Mouse (Mus musculus) midbrain, embryonic 10.5 days (tissue): Measurements from ENCODE around the gene D930020B18Rik. TPM values are rescaled to one million over a fixed set of nuclear protein-coding genes. Genes with fewer than 3 reads are reported as not detected.

Experiments used
- DNase-seq: peaks from one replicate; pipeline ENCODE4 v3.0.0-alpha.2; 2017; ENCODE audit warnings: low spot score
- H3K27ac ChIP-seq: fragments of 300-500 bp; sonication (generic); replicated peaks from 2 replicates; pipeline ENCODE4 v1.5.1; 2016; ENCODE audit warnings: mild to moderate bottlenecking
- H3K27me3 ChIP-seq: fragments of 300-500 bp; sonication (generic); 2 replicates; pipeline ENCODE4 v1.6.1; 2016; ENCODE audit warnings: low read depth, mild to moderate bottlenecking; ENCODE audit not compliant: poor library complexity, severe bottlenecking
- H3K36me3 ChIP-seq: fragments of 300-500 bp; sonication (generic); 2 replicates; pipeline ENCODE4 v1.6.1; 2016; ENCODE audit warnings: mild to moderate bottlenecking, moderate library complexity
- H3K4me1 ChIP-seq: fragments of 300-500 bp; sonication (generic); 2 replicates; pipeline ENCODE4 v1.6.1; 2016
- H3K4me3 ChIP-seq: fragments of 300-500 bp; sonication (generic); 2 replicates; pipeline ENCODE4 v1.5.1; 2016; ENCODE audit warnings: mild to moderate bottlenecking, moderate library complexity
- H3K9me3 ChIP-seq: fragments of 300-500 bp; sonication (generic); replicated peaks from 2 replicates; pipeline ENCODE4 v1.6.1; 2016; ENCODE audit warnings: mild to moderate bottlenecking
- WGBS: fragments of 180-500 bp; shearing (Covaris S2); methylation state at CpG from one replicate; pipeline ENCODE4 v1.1.7; 2016; 5-methylcytosine and 5-hydroxymethylcytosine counted together
- microRNA-seq: library from miRNA; unstranded; fragments of <30 nt; microRNA quantifications from one replicate; pipeline ENCODE4, GENCODE M21; 2017
- polyA plus RNA-seq: library from polyadenylated mRNA; unstranded; fragments of >200 nt; fragmentation: Nextera tagmentation; extraction: Ambion mirVana; gene quantifications from 2 replicates; pipeline ENCODE4 v1.2.1, GENCODE M21; 2016

D930020B18Rik gene
- polyA plus RNA-seq, 1 experiment from 2014 or later = not detected

DNA sequence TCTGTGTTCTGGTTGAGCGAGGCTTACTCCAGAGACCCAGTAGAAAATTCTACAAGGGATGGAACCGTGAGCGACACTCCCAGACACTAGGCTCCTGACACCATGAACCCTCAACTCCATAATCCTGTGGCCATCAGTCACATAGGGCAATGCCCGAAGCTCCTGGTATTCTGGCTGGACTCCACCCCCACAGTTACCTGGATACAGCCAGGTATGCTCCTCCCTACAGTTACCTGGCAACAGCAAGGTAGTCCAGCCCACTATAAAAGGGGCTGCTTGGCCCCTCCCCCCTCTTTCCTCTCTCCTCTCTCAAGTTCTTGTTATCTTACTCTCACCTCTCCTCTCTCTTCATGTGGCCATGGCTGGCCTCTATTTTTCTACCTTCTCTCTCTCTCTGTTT, 85.8 kb downstream of the D930020B18Rik start:
- no peak overlapping the region for H3K27ac ChIP-seq
- WGBS = 71% methylated on average over 4 of the region's 4 CpGs
- H3K36me3 ChIP-seq = no peaks in the 10 kb centered on the region
- DNase-seq = no peak
- no peaks in the 10 kb centered on the region for H3K4me1 ChIP-seq
- H3K4me3 ChIP-seq = no peak overlapping the region
- H3K27me3 ChIP-seq = no peaks in the 10 kb centered on the region
- H3K9me3 ChIP-seq = peaks cover 4% of the 10 kb centered on the region; the same call in 1 of the 2 replicates

GRCm38 (mm10) chr10:121728226-121728625, 86.8 kb downstream of the D930020B18Rik start:
- no peaks in the 10 kb centered on the region for H3K9me3 ChIP-seq
- H3K4me3 ChIP-seq = no peak overlapping the region
- H3K27ac ChIP-seq = no peak overlapping the region
- H3K4me1 ChIP-seq = no peaks in the 10 kb centered on the region
- no peaks in the 10 kb centered on the region for H3K36me3 ChIP-seq
- 95% methylated on average over 4 of the region's 4 CpGs for WGBS
- no peaks in the 10 kb centered on the region for H3K27me3 ChIP-seq
- DNase-seq = no peak

GRCm38 (mm10) chr10:121731048-121731725, 89.8 kb downstream of the D930020B18Rik start:
- no peaks in the 10 kb centered on the region for H3K9me3 ChIP-seq
- no peak for DNase-seq
- H3K27ac ChIP-seq = no peak overlapping the region
- 93% methylated on average over 8 of the region's 8 CpGs for WGBS
- no peaks in the 10 kb centered on the region for H3K36me3 ChIP-seq
- no peak overlapping the region for H3K4me3 ChIP-seq
- no peaks in the 10 kb centered on the region for H3K27me3 ChIP-seq
- no peaks in the 10 kb centered on the region for H3K4me1 ChIP-seq

DNA sequence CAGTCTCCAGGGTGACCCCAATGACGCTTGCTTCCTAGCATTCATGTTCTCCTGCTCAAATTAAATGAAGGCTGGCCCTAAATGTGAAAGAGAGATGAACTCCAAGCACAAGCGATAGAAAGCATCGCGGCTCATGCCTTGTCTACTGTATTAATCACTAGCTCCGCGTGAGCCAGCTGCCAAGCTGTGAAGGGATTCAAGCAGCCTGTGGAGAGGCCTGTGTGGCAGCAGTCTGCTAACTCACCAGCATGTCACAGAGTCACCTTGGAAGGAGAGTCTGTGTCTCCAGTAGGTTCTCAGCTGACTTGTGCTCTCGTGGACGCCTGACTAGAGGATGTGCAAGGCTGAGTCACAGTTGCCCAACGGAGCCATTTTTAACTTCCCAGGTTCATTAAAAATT, 91.2 kb downstream of the D930020B18Rik start:
- Histone ChIP-seq H3K4me1 (no peaks in the 10 kb centered on the region), H3K4me3 (no peak overlapping the region), H3K9me3 (no peaks in the 10 kb centered on the region), H3K36me3 (no peaks in the 10 kb centered on the region), H3K27me3 (no peaks in the 10 kb centered on the region), H3K27ac (no peak overlapping the region)
- no peak for DNase-seq
- 92% methylated on average over 9 of the region's 9 CpGs for WGBS

GRCm38 (mm10) chr10:121737256-121737655, 95.9 kb downstream of the D930020B18Rik start:
- H3K4me1 ChIP-seq = peaks cover 24% of the 10 kb centered on the region
- no peaks in the 10 kb centered on the region for H3K27me3 ChIP-seq
- no peaks in the 10 kb centered on the region for H3K36me3 ChIP-seq
- 87% methylated on average over 3 of the region's 3 CpGs for WGBS
- no peak for DNase-seq
- no peaks in the 10 kb centered on the region for H3K9me3 ChIP-seq
- H3K4me3 ChIP-seq = no peak overlapping the region
- H3K27ac ChIP-seq = no peak overlapping the region

DNA sequence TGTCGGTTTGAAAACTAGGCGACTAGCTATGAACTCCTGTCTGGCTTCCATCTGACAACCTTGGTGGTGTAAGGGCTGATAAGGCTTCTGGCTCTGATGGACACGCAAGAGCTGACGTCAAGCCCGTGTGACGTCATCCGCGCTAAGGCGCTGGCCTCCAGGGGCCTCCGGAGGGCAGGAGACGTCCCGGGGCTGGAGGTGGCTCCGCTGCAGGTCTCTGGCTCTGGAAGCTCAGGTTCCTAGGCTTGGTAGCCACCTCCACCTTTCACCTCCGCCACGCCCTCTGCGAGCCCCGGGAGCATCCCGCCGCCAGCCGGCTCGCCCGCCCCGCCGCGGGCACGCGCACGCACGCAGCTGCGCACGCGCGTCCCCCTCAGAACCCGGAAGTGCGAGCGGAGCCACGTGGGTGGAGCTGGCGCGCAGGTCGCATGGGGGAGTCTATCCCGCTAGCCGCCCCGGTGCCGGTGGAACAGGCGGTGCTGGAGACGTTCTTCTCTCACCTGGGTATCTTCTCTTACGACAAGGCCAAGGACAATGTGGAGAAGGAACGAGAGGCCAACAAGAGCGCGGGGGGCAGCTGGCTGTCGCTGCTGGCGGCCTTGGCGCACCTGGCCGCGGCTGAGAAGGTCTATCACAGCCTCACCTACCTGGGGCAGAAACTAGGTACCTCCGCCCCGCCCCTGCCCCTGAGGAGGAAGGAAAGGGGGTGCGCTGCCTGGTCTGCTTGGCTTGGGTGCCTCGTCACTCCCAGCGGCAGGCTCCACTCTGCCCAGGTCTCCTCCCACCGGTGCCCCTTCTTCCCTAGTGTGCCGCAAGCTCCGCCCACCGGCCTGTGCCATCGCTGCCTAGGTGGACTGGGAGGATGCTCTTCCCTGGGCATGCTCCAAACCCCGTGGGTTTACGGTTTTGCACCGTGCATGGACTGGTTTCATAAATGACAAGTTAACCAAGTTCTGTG, 98.4 kb downstream of the D930020B18Rik start, which contains the start of gene BC048403:
BC048403 (plus strand) TSS at position 390 of the 958 bp plus-strand sequence.
- WGBS = under 1% methylated on average over 67 of the region's 68 CpGs
- H3K4me1 ChIP-seq = peaks cover 29% of the 10 kb centered on the region
- H3K9me3 ChIP-seq = 0 out of 2 replicates have a peak, but pooled peaks cover 6% of the 10 kb centered on the region
- H3K4me3 ChIP-seq = peak within 1 kb of the TSS; percentile 91
- DNase-seq = peak; percentile 88
- H3K36me3 ChIP-seq = peaks cover 5% of the 10 kb centered on the region
- H3K27ac ChIP-seq = peak within 1 kb of the TSS; percentile 96
- H3K27me3 ChIP-seq = no peaks in the 10 kb centered on the region

DNA sequence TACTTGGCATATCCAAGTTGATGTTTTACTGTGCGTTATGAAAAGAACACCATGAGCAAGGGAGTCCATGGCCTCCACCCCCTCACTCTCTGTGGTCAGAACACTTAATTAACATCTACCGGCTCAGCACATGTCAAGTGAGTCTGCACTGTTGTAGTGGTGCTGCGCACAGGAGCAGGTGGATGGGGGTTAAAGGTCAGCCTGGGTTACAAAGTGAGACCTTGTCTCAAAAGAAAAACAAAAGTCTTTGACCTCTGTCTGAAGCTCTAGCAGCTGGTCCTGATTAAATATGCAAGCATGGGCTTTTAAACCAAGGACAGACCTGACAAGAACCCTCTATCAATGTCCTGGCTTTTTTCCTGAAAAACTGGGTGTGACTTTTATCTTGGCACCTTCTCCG, 100.9 kb downstream of the D930020B18Rik start:
- Histone ChIP-seq H3K4me1 (peaks cover 29% of the 10 kb centered on the region), H3K36me3 (peaks cover 30% of the 10 kb centered on the region), H3K27ac (no peak overlapping the region), H3K4me3 (no peak overlapping the region), H3K9me3 (0 out of 2 replicates have a peak, but pooled peaks cover 7% of the 10 kb centered on the region), H3K27me3 (no peaks in the 10 kb centered on the region)
- WGBS = 52% methylated on average over 4 of the region's 4 CpGs
- peak; percentile 30 for DNase-seq

Small RNA genes lying within 50 kb of the gene (microRNA-seq; reads per million reads assigned to microRNA genes)
- gene Gm24330 = not detected

Other genes with a start within 250 kb of the D930020B18Rik start
- gene Rassf3, start 165.2 kb upstream of the D930020B18Rik start, polyA plus RNA-seq = 7.2 and 7.8 TPM in 2 replicates
- 32.6 and 32.9 TPM in 2 replicates for gene Tbk1, start 54.8 kb upstream of the D930020B18Rik start, polyA plus RNA-seq
- 50.5 and 54.7 TPM in 2 replicates for gene Xpot, start 15.3 kb upstream of the D930020B18Rik start, polyA plus RNA-seq
- 2.8 and 3.2 TPM in 2 replicates for gene BC048403, start 98.3 kb downstream of the D930020B18Rik start, polyA plus RNA-seq